Comparison of ENCODE assay signal across 10 mouse cellular contexts in genomic region chr7:36934792-36935555, GRCm38 (mm10).
DNase-seq lines count a peak whose midpoint lies in the region; ATAC-seq and TF ChIP-seq lines count a peak whose summit lies in the region.
"Had no signal": no experiment of that assay in that cellular context is flagged by ENCODE, and none has a peak within 500 bp of the region (broad histone marks: within the 10 kb centered on the region; RNA-seq: fewer than 3 reads in every experiment).

No protein-coding gene starts in this region.

- no peak overlapping the region for H3K4me2 ChIP-seq in hindbrain, postnatal 0 days (ENCODE audit: low read depth, low read length)
- no peak overlapping the region for H3K4me2 ChIP-seq in hindbrain, embryonic 12.5 days (replicated peaks)
- no peak overlapping the region for H3K4me2 ChIP-seq in embryonic facial prominence, embryonic 11.5 days (ENCODE audit: low read depth, low read length)
- H3K4me2 ChIP-seq: hindbrain, embryonic 13.5 days had no signal

- no peak overlapping the region for H3K27ac ChIP-seq in hindbrain, postnatal 0 days
- no peak overlapping the region; the same call in 1 of the 2 replicates for H3K27ac ChIP-seq in hindbrain, embryonic 12.5 days
- no peak overlapping the region for H3K27ac ChIP-seq in embryonic facial prominence, embryonic 11.5 days (replicated peaks; ENCODE audit: low read depth, low read length)
- H3K27ac ChIP-seq: hindbrain, embryonic 13.5 days had no signal

- H3K27me3 ChIP-seq in hindbrain, postnatal 0 days (ENCODE audit: insufficient read depth, low read length), result no peaks in the 10 kb centered on the region
- no peaks in the 10 kb centered on the region for H3K27me3 ChIP-seq in hindbrain, embryonic 12.5 days
- no peaks in the 10 kb centered on the region for H3K27me3 ChIP-seq in embryonic facial prominence, embryonic 11.5 days (ENCODE audit: control insufficient read depth, insufficient read depth, low read length)
- H3K27me3 ChIP-seq: hindbrain, embryonic 13.5 days had no signal

- H3K36me3 ChIP-seq in hindbrain, postnatal 0 days (ENCODE audit: insufficient read depth, low read length), result no peaks in the 10 kb centered on the region
- no peaks in the 10 kb centered on the region for H3K36me3 ChIP-seq in hindbrain, embryonic 12.5 days
- no peaks in the 10 kb centered on the region for H3K36me3 ChIP-seq in embryonic facial prominence, embryonic 11.5 days (replicated peaks; ENCODE audit: control insufficient read depth, insufficient read depth, low read depth, low read length)
- H3K36me3 ChIP-seq: hindbrain, embryonic 13.5 days had no signal

- H3K4me3 ChIP-seq in hindbrain, postnatal 0 days (ENCODE audit: low read length), result no peak overlapping the region
- H3K4me3 ChIP-seq in hindbrain, embryonic 12.5 days, result no peak overlapping the region
- H3K4me3 ChIP-seq in embryonic facial prominence, embryonic 11.5 days (ENCODE audit: low read depth, low read length), result no peak overlapping the region
- H3K4me3 ChIP-seq: hindbrain, embryonic 13.5 days had no signal

- H3K9me3 ChIP-seq in hindbrain, postnatal 0 days (ENCODE audit: low read length), result no peaks in the 10 kb centered on the region
- no peaks in the 10 kb centered on the region for H3K9me3 ChIP-seq in hindbrain, embryonic 12.5 days (replicated peaks)
- no peaks in the 10 kb centered on the region for H3K9me3 ChIP-seq in embryonic facial prominence, embryonic 11.5 days (replicated peaks; ENCODE audit: control insufficient read depth, low read length)
- H3K9me3 ChIP-seq: hindbrain, embryonic 13.5 days had no signal

- no peak overlapping the region for H3K9ac ChIP-seq in hindbrain, postnatal 0 days (replicated peaks; ENCODE audit: low read length)
- H3K9ac ChIP-seq in hindbrain, embryonic 12.5 days, result no peak overlapping the region
- H3K9ac ChIP-seq in embryonic facial prominence, embryonic 11.5 days (replicated peaks; ENCODE audit: low read length), result no peak overlapping the region
- H3K9ac ChIP-seq: hindbrain, embryonic 13.5 days had no signal

- peak; percentile 51; the same call in 1 of the 2 replicates for ATAC-seq in hindbrain, postnatal 0 days
- ATAC-seq in hindbrain, embryonic 12.5 days (ENCODE audit: low FRiP score), result no peak; the same call in 1 of the 2 replicates
- no peak for ATAC-seq in embryonic facial prominence, embryonic 11.5 days (replicated peaks; ENCODE audit: insufficient number of reproducible peaks, low FRiP score, low TSS enrichment, low read depth)
- no peak for ATAC-seq in cerebellum, adult (ENCODE audit: insufficient number of reproducible peaks, low FRiP score, low TSS enrichment)

- TF ChIP-seq CTCF in hindbrain, postnatal 0 days (IDR thresholded peaks at IDR 0.05; ENCODE audit: low read depth), result no peak

- H3K4me1 ChIP-seq in hindbrain, postnatal 0 days (ENCODE audit: insufficient read depth, low read length), result no peaks in the 10 kb centered on the region
- 0 out of 2 replicates have a peak, but pooled peaks cover 2% of the 10 kb centered on the region for H3K4me1 ChIP-seq in hindbrain, embryonic 12.5 days
- no peaks in the 10 kb centered on the region for H3K4me1 ChIP-seq in embryonic facial prominence, embryonic 11.5 days (ENCODE audit: control insufficient read depth, insufficient read depth, low read length)

- WGBS in hindbrain, postnatal 0 days, result 62% methylated on average over 21 of the region's 21 CpGs
- 73% methylated on average over 21 of the region's 21 CpGs for WGBS in hindbrain, embryonic 12.5 days
- WGBS in embryonic facial prominence, embryonic 11.5 days, result 81% methylated on average over 21 of the region's 21 CpGs

- no peak for DNase-seq in hindbrain, postnatal 0 days (ENCODE audit: low spot score)
- DNase-seq in embryonic facial prominence, embryonic 11.5 days (ENCODE audit: low spot score), result peak; percentile 10
- DNase-seq in layer of hippocampus, adult 9-11 months, result peak; percentile 61
- peak; percentile 35 to 44 for DNase-seq in right cerebral cortex, postnatal 10 days (ENCODE audit: low spot score in 2 of 2)
- DNase-seq in spleen, postnatal 14 days (ENCODE audit: low spot score in 2 of 2), result no peak
- no peak for DNase-seq in kidney, postnatal 14 days
- DNase-seq: cerebellum, postnatal 36 days had no signal

Comparison
In these comparisons a context has a peak if more than half of its experiments do, and no peak if none do; other contexts are left out.
1. DNase-seq: peak in embryonic facial prominence, embryonic 11.5 days (single experiment), layer of hippocampus, adult 9-11 months (single experiment) and right cerebral cortex, postnatal 10 days (2 of 2); none in hindbrain, postnatal 0 days (single experiment), spleen, postnatal 14 days (0 of 2) and kidney, postnatal 14 days (single experiment).